23 mouse cellular contexts compared by ENCODE assay signal in genomic region chr13:57488926-57489325, GRCm38 (mm10).
DNase-seq lines count a peak whose midpoint lies in the region; ATAC-seq and TF ChIP-seq lines count a peak whose summit lies in the region.
"Had no signal": no experiment of that assay in that cellular context is flagged by ENCODE, and none has a peak within 500 bp of the region (broad histone marks: within the 10 kb centered on the region; RNA-seq: fewer than 3 reads in every experiment).

No protein-coding gene starts in this region.

- no peak overlapping the region for H3K4me2 ChIP-seq in hindbrain, postnatal 0 days (ENCODE audit: low read depth, low read length)
- no peak overlapping the region for H3K4me2 ChIP-seq in hindbrain, embryonic 12.5 days (replicated peaks)
- H3K4me2 ChIP-seq in midbrain, embryonic 13.5 days (replicated peaks) = no peak overlapping the region
- H3K4me2 ChIP-seq: heart, embryonic 11.5 days; neural tube, embryonic 15.5 days; stomach, embryonic 15.5 days had no signal

- H3K9me3 ChIP-seq in hindbrain, postnatal 0 days (ENCODE audit: low read length) = no peaks in the 10 kb centered on the region
- no peaks in the 10 kb centered on the region for H3K9me3 ChIP-seq in hindbrain, embryonic 12.5 days (replicated peaks)
- no peaks in the 10 kb centered on the region for H3K9me3 ChIP-seq in midbrain, embryonic 13.5 days
- H3K9me3 ChIP-seq: embryonic facial prominence, embryonic 10.5 days; neural tube, embryonic 15.5 days; stomach, embryonic 15.5 days had no signal

- no peak overlapping the region for H3K9ac ChIP-seq in hindbrain, postnatal 0 days (replicated peaks; ENCODE audit: low read length)
- H3K9ac ChIP-seq in hindbrain, embryonic 12.5 days = no peak overlapping the region
- no peak overlapping the region for H3K9ac ChIP-seq in midbrain, embryonic 13.5 days (replicated peaks)
- H3K9ac ChIP-seq: liver, embryonic 14.5 days; neural tube, embryonic 15.5 days; stomach, embryonic 15.5 days had no signal

- H3K4me1 ChIP-seq in hindbrain, postnatal 0 days (ENCODE audit: insufficient read depth, low read length) = peaks cover 3% of the 10 kb centered on the region; the same call in 1 of the 2 replicates
- peaks cover 2% of the 10 kb centered on the region; the same call in 1 of the 2 replicates for H3K4me1 ChIP-seq in hindbrain, embryonic 12.5 days
- peaks cover 5% of the 10 kb centered on the region; the same call in 1 of the 2 replicates for H3K4me1 ChIP-seq in midbrain, embryonic 13.5 days (replicated peaks)
- H3K4me1 ChIP-seq: embryonic facial prominence, embryonic 10.5 days; stomach, embryonic 15.5 days had no signal

- WGBS in hindbrain, postnatal 0 days = 52% methylated on average over 8 of the region's 8 CpGs
- 89% methylated on average over 8 of the region's 8 CpGs for whole genome bisulfite sequencing in hindbrain, embryonic 12.5 days
- WGBS in midbrain, embryonic 13.5 days = 91% methylated on average over 8 of the region's 8 CpGs

- DNase-seq in frontal cortex, postnatal 10 days (ENCODE audit: low spot score in 2 of 2) = no peak
- DNase-seq in hindbrain, postnatal 0 days (ENCODE audit: low spot score) = peak; percentile 59
- DNase-seq in Muller cell, postnatal 12 days (ENCODE audit: inconsistent ontology term) = peak; percentile 71
- DNase-seq in cerebellum, adult 8-10 months = peak; percentile 41
- DNase-seq in lung, postnatal 25 days (ENCODE audit: low spot score) = no peak
- DNase-seq: adrenal gland, adult 8-10 months; gastrocnemius, postnatal 10 days; heart, postnatal 14 days; kidney, adult 8-10 months; kidney, postnatal 14 days; midbrain, embryonic 14.5 days; right cerebral cortex, postnatal 25 days; thymus, adult 2 months had no signal

- ATAC-seq in frontal cortex, adult (ENCODE audit: low TSS enrichment) = peak; percentile 53
- ATAC-seq in hindbrain, postnatal 0 days = peak; percentile 68
- no peak for ATAC-seq in hindbrain, embryonic 12.5 days (ENCODE audit: low FRiP score)
- no peak for ATAC-seq in midbrain, embryonic 13.5 days
- ATAC-seq: inflammation-experienced regulatory T-cells, adult 6 months; Patski had no signal

- no peaks in the 10 kb centered on the region for H3K36me3 ChIP-seq in hindbrain, postnatal 0 days (ENCODE audit: insufficient read depth, low read length)
- no peaks in the 10 kb centered on the region for H3K36me3 ChIP-seq in hindbrain, embryonic 12.5 days
- no peaks in the 10 kb centered on the region for H3K36me3 ChIP-seq in midbrain, embryonic 13.5 days
- H3K36me3 ChIP-seq: embryonic facial prominence, embryonic 10.5 days; neural tube, embryonic 15.5 days; stomach, embryonic 15.5 days had no signal

- H3K27me3 ChIP-seq in hindbrain, postnatal 0 days (ENCODE audit: insufficient read depth, low read length) = no peaks in the 10 kb centered on the region
- H3K27me3 ChIP-seq in hindbrain, embryonic 12.5 days = no peaks in the 10 kb centered on the region
- H3K27me3 ChIP-seq in midbrain, embryonic 13.5 days = no peaks in the 10 kb centered on the region
- H3K27me3 ChIP-seq: neural tube, embryonic 15.5 days; stomach, embryonic 15.5 days had no signal

- H3K4me3 ChIP-seq in hindbrain, postnatal 0 days (ENCODE audit: low read length) = no peak overlapping the region
- H3K4me3 ChIP-seq in hindbrain, embryonic 12.5 days = no peak overlapping the region
- no peak overlapping the region for H3K4me3 ChIP-seq in midbrain, embryonic 13.5 days (replicated peaks)
- H3K4me3 ChIP-seq: embryonic facial prominence, embryonic 10.5 days; neural tube, embryonic 15.5 days; stomach, embryonic 15.5 days had no signal

- no peak overlapping the region for H3K27ac ChIP-seq in hindbrain, postnatal 0 days
- H3K27ac ChIP-seq in hindbrain, embryonic 12.5 days = no peak overlapping the region
- no peak overlapping the region for H3K27ac ChIP-seq in midbrain, embryonic 13.5 days
- H3K27ac ChIP-seq: embryonic facial prominence, embryonic 10.5 days; liver, embryonic 14.5 days; neural tube, embryonic 15.5 days; stomach, embryonic 15.5 days had no signal

- no peak for TF ChIP-seq CTCF in hindbrain, postnatal 0 days (IDR thresholded peaks at IDR 0.05; ENCODE audit: low read depth)

Comparison
In these comparisons a context has a peak if more than half of its experiments do, and no peak if none do; other contexts are left out.
1. ATAC-seq: peak in frontal cortex, adult (single experiment) and hindbrain, postnatal 0 days (single experiment); none in hindbrain, embryonic 12.5 days (single experiment) and midbrain, embryonic 13.5 days (single experiment).
2. DNase-seq: peak in hindbrain, postnatal 0 days (single experiment), Muller cell, postnatal 12 days (single experiment) and cerebellum, adult 8-10 months (single experiment); none in frontal cortex, postnatal 10 days (0 of 2) and lung, postnatal 25 days (single experiment).